Mouse (Mus musculus): ENCODE results near the gene Hnrnpl. TPM values are rescaled to one million over a fixed set of nuclear protein-coding genes. Genes with fewer than 3 reads are reported as not detected.
A peak's percentile ranks its signal among the peaks of the same experiment; 100 is the strongest.

Hnrnpl gene
- polyA plus RNA-seq, 1 experiment from 2014 or later: 237 TPM

DNA sequence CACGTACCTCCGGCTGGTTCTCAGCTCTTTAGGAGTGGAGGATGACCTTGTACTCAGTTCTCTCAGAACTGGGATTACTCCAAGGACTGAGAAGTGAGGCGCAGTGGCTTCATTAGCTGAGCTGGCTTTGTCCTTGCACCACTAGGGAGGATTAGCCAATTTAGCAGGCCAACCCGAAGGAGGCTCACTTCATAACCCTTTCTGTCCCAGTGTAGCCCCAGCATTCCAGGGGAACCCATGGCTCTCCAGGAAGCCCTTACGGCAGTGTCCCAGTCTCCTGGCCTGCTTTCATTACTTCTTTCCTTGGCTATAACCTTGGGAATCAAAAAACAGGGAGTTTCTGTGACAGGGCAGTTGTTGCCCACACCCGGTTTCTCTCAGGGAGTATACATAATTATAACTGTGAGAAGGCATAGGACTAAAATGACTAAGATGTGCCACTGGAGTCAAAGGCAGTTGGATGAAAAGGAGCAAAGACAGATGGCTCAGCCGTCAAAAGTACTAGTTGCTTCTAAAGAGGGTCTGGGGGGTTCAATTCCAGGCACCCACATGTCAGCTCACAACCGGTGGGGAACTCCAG, 610 bp upstream of the Hnrnpl start:
- Histone ChIP-seq H3K27me3 (replicated peaks) (no peaks in the 10 kb centered on the region), H3K9ac (peak overlapping the region; percentile 90), H3K4me3 (replicated peaks) (peak overlapping the region; percentile 72), H3K36me3 (no peaks in the 10 kb centered on the region), H3K27ac (peak overlapping the region; percentile 100), H3K4me2 (replicated peaks) (peak overlapping the region; percentile 93), H3K9me3 (no peaks in the 10 kb centered on the region), H3K4me1 (replicated peaks) (peaks cover 21% of the 10 kb centered on the region)
- no peak for ATAC-seq
- whole genome bisulfite sequencing: 43% methylated on average over 6 of the region's 8 CpGs

DNA sequence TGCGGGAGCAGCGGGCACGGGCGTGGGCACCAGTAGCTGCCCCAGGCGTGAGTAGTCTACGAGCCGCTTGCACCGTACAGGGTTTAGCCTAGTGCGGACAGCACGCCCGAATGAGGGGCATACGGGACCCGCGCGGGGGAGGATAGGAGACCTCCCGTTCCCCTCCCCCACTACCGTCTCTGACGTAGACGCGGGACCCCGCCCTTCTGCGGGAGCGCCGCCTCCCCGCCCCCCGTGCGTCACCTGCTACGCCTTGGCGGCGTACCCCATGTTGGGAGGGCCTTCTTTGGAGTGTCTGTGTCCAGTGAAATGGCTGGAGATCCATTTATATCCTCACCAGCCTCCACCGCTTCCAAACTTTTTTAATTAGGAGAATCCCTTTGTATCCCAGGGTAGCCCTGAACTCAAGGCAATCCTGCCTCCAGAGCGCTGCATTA, 634 bp downstream of the Hnrnpl start:
- peak; percentile 74 for ATAC-seq
- peak overlapping the region; percentile 90 for H3K9ac ChIP-seq
- peak overlapping the region; percentile 93 for H3K4me2 ChIP-seq (replicated peaks)
- H3K4me1 ChIP-seq (replicated peaks): peaks cover 26% of the 10 kb centered on the region
- no peaks in the 10 kb centered on the region for H3K9me3 ChIP-seq
- peak overlapping the region; percentile 72 for H3K4me3 ChIP-seq (replicated peaks)
- WGBS: 1% methylated on average over 26 of the region's 32 CpGs
- H3K27ac ChIP-seq: peak overlapping the region; percentile 100
- no peaks in the 10 kb centered on the region for H3K27me3 ChIP-seq (replicated peaks)
- H3K36me3 ChIP-seq: peaks cover 6% of the 10 kb centered on the region; the same call in 1 of the 2 replicates

GRCm38 (mm10) chr7:28809401-28810089, 1.2 kb downstream of the Hnrnpl start:
- Histone ChIP-seq H3K4me1 (replicated peaks) (peaks cover 31% of the 10 kb centered on the region), H3K36me3 (peaks cover 11% of the 10 kb centered on the region), H3K4me3 (replicated peaks) (peak overlapping the region; percentile 72), H3K4me2 (replicated peaks) (peak overlapping the region; percentile 93), H3K9ac (peak overlapping the region; percentile 90), H3K27ac (peak overlapping the region; percentile 100), H3K27me3 (replicated peaks) (no peaks in the 10 kb centered on the region), H3K9me3 (no peaks in the 10 kb centered on the region)
- under 1% methylated on average over 35 of the region's 35 CpGs for WGBS
- peak; percentile 35 for ATAC-seq

DNA sequence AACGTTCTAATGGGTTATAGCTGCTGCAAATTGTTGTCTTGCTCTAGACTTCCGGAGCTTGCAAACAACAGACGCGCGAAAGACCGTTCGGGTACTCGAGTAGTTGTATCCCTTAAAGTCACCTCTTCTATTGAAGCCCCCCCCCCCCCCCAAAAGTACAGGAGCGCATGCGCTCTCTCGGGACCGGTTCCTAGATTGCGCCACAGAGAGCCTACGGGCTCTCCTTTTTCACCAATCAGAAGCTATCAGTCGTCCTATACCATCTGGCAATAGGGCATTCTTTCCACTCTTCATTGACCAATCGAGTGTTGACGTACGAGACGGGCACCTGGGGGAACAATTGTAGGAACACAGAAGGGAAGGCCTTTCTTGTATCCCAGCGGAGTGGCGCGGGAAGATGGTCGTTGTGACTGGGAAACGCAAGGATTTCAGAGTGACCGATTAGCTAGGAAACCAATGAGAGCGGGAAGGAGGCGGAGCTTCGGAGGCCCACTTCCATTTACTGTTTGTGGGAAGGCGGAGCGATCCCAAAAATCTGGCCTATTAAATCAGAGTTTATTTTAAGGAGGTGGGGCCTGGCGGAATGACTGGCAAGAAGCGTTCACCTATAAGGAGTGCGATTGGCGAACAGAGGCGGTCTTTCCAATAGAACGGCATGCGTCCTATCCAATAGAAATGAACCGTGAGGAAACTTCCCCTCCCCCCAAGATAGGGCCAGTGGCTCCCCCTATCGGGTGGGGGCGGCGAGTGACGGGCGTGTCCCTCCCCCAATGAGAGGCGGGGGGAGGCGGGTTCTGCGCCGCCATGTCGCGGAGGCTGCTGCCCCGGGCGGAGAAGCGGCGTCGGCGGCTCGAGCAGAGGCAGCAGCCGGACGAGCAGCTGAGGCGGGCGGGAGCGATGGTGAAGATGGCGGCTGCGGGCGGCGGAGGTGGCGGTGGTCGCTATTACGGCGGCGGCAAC, 2.0 kb downstream of the Hnrnpl start:
- ATAC-seq: peak; percentile 90
- H3K27me3 ChIP-seq (replicated peaks): no peaks in the 10 kb centered on the region
- peak overlapping the region; percentile 92 for H3K9ac ChIP-seq
- no peaks in the 10 kb centered on the region for H3K9me3 ChIP-seq
- H3K36me3 ChIP-seq: peaks cover 17% of the 10 kb centered on the region
- H3K4me1 ChIP-seq (replicated peaks): peaks cover 37% of the 10 kb centered on the region
- peak overlapping the region; percentile 93 for H3K4me2 ChIP-seq (replicated peaks)
- peak overlapping the region; percentile 100 for H3K27ac ChIP-seq
- peak overlapping the region; percentile 72 for H3K4me3 ChIP-seq (replicated peaks)
- under 1% methylated on average over 68 of the region's 70 CpGs for WGBS

- Histone ChIP-seq H3K9me3 (no peaks in the 10 kb centered on the region), H3K4me2 (replicated peaks) (peak overlapping the region; percentile 77), H3K9ac (peak overlapping the region; percentile 92), H3K36me3 (peaks cover 26% of the 10 kb centered on the region), H3K4me1 (replicated peaks) (peaks cover 45% of the 10 kb centered on the region), H3K4me3 (replicated peaks) (peak overlapping the region; percentile 68), H3K27ac (peak overlapping the region; percentile 98), H3K27me3 (replicated peaks) (no peaks in the 10 kb centered on the region)
- peak; percentile 54 for ATAC-seq
- 1% methylated on average over 40 of the region's 40 CpGs for WGBS
These were observed 2.9 kb downstream of the Hnrnpl start for GRCm38 (mm10) chr7:28811228-28811627.

DNA sequence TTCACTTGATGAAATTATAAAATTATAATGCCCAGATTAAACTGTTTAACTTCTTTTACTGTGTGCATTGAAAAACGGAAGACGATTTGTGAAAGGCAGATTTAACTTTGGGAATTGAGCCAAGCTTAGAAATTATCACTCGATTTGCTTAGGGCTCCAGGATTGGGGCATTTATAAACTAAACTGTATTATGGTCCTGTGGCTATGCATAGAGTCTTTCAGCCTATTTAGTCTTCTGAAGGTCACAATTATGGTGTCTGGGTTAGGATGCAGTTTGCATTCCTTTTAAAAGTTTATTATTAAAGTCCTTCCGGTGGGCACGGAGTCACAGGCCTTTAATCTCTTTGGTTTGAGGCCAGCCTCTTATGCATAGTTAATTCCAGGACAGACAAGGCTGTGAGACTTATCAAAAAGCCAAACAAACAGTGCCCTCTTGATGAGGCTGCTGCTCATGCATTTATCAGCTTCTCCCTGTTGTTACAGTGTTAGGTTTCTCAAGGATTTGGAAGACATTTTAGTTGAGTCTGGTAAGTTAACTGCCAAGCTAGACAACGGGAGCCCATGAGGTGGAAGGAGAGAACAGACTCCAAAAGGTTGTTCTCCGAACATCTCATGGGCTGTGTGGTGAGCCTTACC, 3.4 kb downstream of the Hnrnpl start:
- 3% methylated on average over 7 of the region's 7 CpGs for WGBS
- no peak for ATAC-seq
- Histone ChIP-seq H3K27me3 (replicated peaks) (no peaks in the 10 kb centered on the region), H3K36me3 (peaks cover 30% of the 10 kb centered on the region), H3K4me2 (replicated peaks) (peak overlapping the region; percentile 77), H3K27ac (peak overlapping the region; percentile 98), H3K4me1 (replicated peaks) (peaks cover 50% of the 10 kb centered on the region), H3K9ac (peak overlapping the region; percentile 92), H3K4me3 (replicated peaks) (peak overlapping the region; percentile 68), H3K9me3 (no peaks in the 10 kb centered on the region)

- ATAC-seq: no peak
- Histone ChIP-seq H3K27me3 (replicated peaks) (no peaks in the 10 kb centered on the region), H3K36me3 (peaks cover 34% of the 10 kb centered on the region), H3K9me3 (no peaks in the 10 kb centered on the region), H3K9ac (peak overlapping the region; percentile 92), H3K4me2 (replicated peaks) (peak overlapping the region; percentile 77), H3K27ac (peak overlapping the region; percentile 13; the same call in 1 of the 2 replicates), H3K4me1 (replicated peaks) (peaks cover 57% of the 10 kb centered on the region), H3K4me3 (replicated peaks) (peak overlapping the region; percentile 68)
- WGBS: 49% methylated on average over 4 of the region's 4 CpGs
These were observed 4.1 kb downstream of the Hnrnpl start for GRCm38 (mm10) chr7:28812436-28812835.

- no peak for ATAC-seq
- peak overlapping the region; percentile 77 for H3K4me2 ChIP-seq (replicated peaks)
- H3K27ac ChIP-seq: peak overlapping the region; percentile 13; the same call in 1 of the 2 replicates
- peak overlapping the region; percentile 92; the same call in 1 of the 2 replicates for H3K9ac ChIP-seq
- H3K36me3 ChIP-seq: peaks cover 37% of the 10 kb centered on the region
- H3K27me3 ChIP-seq (replicated peaks): no peaks in the 10 kb centered on the region
- peaks cover 53% of the 10 kb centered on the region for H3K4me1 ChIP-seq (replicated peaks)
- 62% methylated on average over 5 of the region's 5 CpGs for WGBS
- no peaks in the 10 kb centered on the region for H3K9me3 ChIP-seq
- H3K4me3 ChIP-seq (replicated peaks): peak overlapping the region; percentile 68
These were observed 4.6 kb downstream of the Hnrnpl start for GRCm38 (mm10) chr7:28812949-28813348.

GRCm38 (mm10) chr7:28814306-28815034, 6.1 kb downstream of the Hnrnpl start:
- Histone ChIP-seq H3K4me3 (replicated peaks) (no peak overlapping the region), H3K4me1 (replicated peaks) (peaks cover 58% of the 10 kb centered on the region), H3K27me3 (replicated peaks) (no peaks in the 10 kb centered on the region), H3K36me3 (peaks cover 49% of the 10 kb centered on the region), H3K4me2 (replicated peaks) (peak overlapping the region; percentile 7; the same call in 1 of the 2 replicates), H3K9me3 (no peaks in the 10 kb centered on the region), H3K9ac (no peak overlapping the region), H3K27ac (no peak overlapping the region)
- 77% methylated on average over 5 of the region's 5 CpGs for WGBS
- ATAC-seq: no peak

DNA sequence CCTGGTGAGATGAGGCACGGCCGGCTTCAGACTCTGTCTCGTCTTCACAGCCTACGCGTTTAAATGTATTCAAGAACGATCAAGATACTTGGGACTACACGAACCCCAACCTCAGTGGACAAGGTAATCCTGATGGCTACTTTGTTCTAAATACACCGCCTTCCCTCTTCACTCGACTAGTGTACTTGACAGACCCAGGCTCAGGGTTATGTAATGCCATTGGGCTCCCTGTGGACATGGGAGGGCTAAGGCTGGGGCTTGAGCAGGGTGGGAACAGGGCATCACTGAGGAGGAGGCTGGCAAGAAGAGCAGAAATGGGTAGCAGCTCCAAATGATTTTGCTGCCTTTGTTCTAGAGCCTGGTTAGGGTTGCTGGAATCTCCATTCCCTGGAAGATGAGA, 6.9 kb downstream of the Hnrnpl start:
- WGBS: 92% methylated on average over 9 of the region's 9 CpGs
- Histone ChIP-seq H3K36me3 (peaks cover 56% of the 10 kb centered on the region), H3K9ac (no peak overlapping the region), H3K27ac (no peak overlapping the region), H3K9me3 (no peaks in the 10 kb centered on the region), H3K4me3 (replicated peaks) (no peak overlapping the region), H3K27me3 (replicated peaks) (no peaks in the 10 kb centered on the region), H3K4me2 (replicated peaks) (0 out of 2 replicates have a peak overlapping the region, but pooled peaks have one; percentile 7), H3K4me1 (replicated peaks) (peaks cover 65% of the 10 kb centered on the region)
- ATAC-seq: no peak

DNA sequence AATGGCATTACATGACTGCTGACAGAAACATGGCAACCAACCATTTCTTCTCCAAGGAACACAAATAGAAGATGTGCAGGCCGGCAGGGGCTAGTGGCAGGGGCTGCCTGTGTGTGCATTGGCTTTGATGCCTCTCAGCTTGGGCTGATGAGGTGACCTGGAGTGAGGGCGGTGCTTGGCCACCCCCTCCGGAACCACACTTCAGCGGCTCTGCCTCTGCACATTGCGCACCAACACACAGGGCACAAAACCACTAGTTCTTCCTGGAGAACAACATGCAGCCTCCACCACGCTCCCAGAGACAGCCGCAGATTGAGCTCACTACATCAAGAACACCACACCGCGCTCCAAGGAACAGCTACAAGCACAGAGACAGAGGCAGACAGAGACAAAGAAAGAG, 7.9 kb downstream of the Hnrnpl start:
- Histone ChIP-seq H3K9me3 (no peaks in the 10 kb centered on the region), H3K4me2 (replicated peaks) (peak overlapping the region; percentile 21; the same call in 1 of the 2 replicates), H3K4me3 (replicated peaks) (no peak overlapping the region), H3K9ac (no peak overlapping the region), H3K4me1 (replicated peaks) (peaks cover 73% of the 10 kb centered on the region), H3K27ac (no peak overlapping the region), H3K27me3 (replicated peaks) (no peaks in the 10 kb centered on the region), H3K36me3 (peaks cover 66% of the 10 kb centered on the region)
- no peak for ATAC-seq
- 76% methylated on average over 9 of the region's 9 CpGs for WGBS

Data from intestine, embryonic 15.5 days (tissue).